Mouse (Mus musculus): ENCODE data around the gene Stxbp4.

The Stxbp4 gene

DNA sequence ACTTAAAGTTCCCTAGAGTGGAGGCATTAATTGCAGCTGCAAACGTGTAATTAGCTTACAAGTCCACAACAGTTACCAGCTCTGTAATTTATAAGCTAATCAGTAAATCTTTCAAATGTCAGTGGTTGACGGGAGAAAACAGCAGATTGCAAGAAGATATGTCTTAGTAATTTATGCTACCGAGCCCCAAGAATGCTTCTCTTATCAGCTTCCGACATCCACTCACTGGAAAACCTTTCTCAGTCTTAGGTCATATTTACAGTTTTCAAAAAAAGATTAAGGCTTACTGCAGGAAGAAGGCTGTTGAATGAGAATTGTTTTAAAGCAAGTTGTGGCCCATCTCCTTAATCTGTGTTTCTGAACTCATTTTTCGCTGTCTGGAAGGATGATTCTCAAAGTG, 83.9 kb downstream of the Stxbp4 start:
- DNase-seq = no peak

- DNase-seq = no peak
Measured at GRCm38 (mm10) chr11:90552303-90553201, 85.3 kb downstream of the Stxbp4 start.

DNA sequence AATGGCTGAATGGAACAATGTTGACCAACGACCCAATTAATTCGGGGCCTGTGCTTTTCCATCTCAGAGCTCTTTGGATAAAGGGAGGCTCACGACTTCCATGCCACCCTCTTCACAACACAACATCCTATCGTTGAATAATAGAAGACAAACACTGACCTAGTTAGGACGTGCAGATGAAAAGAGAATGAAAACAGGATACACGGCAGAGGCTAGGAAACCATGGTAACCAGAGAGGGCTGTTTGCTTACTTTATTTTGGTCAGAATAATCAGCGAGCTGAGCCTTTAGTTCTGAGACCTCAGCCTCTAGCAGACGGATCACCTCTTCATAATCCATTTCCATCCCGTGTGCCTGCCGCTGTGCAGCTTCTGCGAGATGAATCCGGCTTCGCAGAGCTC, 89.3 kb downstream of the Stxbp4 start:
- DNase-seq = no peak

- DNase-seq = no peak
Measured at GRCm38 (mm10) chr11:90538636-90539263, 99.1 kb downstream of the Stxbp4 start.

- DNase-seq = peak; percentile 37
Measured at GRCm38 (mm10) chr11:90525311-90525710, 112.6 kb downstream of the Stxbp4 start.

DNA sequence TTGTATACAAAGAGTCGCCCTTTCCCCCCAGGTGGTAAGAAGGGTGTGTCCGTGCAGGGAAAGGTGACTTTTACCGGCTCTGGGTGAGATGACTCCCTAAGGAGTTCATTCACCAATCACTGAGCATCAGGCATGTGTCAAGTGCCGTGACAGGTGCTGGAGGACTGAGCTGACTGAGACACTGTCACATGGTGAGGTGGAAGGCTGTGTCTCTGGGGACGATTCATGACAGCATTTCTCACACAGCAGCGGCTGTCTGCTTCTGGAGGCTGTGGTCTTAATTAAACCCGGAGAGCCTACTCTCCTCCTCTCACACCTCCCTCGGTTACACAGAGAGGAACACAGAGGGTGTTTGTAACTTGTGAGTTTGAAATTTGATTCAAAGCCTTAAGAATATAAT, 116.8 kb downstream of the Stxbp4 start:
- DNase-seq = no peak

GRCm38 (mm10) chr11:90517750-90518149, 120.1 kb downstream of the Stxbp4 start:
- DNase-seq = no peak

DNA sequence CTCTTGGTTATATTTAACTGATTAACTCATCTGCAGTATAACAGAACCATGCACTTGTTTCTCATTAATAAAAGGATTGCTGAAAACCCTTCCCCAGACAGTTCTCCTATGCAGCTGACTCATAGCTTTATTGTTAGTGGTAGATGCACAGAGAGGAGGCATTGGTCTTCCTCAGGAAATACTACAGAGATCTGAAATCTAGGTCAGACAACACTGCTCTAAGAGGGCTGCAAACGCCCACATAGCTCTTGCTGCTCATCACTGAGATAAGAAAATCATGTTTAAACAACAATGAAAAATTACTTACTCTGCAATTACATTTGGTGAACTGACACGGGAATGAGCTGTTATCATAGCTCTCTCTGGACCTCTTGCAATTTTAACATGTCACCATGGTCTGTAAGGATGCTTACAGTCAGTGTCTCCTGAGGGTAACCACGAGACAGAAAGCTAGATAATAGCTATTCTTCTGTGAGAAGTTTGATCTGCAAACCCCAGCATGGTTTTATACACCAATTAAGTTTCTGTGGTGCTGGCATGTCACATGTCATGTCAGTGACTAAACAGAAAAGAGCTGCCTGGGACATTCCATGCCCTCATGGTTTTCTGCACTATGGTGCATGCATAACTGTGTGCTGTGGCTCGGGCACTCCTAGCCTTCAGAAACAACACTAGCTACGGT, 125.2 kb downstream of the Stxbp4 start:
- DNase-seq = peak; percentile 26

GRCm38 (mm10) chr11:90501846-90502245, 136.0 kb downstream of the Stxbp4 start:
- no peak for DNase-seq

GRCm38 (mm10) chr11:90499918-90500317, 138.0 kb downstream of the Stxbp4 start:
- no peak for DNase-seq

DNA sequence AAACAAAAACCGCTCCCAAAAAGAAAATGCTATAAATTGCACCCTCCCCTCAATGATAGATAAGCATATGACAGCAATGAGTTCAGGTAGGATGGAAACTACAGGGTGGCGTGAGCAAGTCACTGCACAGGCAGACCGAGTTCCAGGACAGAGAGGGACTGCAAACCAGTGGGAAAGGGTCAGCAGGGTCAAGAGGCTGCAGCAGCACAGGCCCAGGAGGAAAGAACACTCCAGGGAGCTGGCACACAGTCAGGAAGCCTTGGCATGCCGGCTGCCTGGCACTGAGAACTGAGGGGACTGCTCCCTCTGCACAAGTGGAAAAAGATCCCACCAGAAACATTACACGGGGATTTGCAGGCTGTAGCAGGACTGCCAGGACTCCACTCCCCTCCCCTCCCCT, 139.4 kb downstream of the Stxbp4 start:
- no peak for DNase-seq

DNA sequence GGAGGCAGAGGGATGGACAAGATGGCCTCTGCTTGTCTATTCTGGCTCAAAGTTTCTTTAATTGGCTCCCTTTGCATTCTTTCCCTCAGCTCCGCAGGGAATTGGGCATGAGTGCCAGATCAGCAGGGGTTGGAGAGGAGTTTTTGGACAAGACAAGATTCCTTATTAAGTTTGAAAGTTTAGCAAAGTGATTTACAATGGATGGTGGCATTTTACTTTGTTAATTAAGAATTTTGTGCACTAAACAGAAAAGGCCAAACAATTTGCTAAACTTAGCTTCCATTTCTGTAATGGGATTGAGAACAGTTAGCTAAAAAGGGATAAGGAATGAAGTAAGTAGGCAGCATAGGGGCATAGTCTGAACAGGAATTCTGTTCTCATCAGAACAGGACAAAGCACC, 142.9 kb downstream of the Stxbp4 start:
- no peak for DNase-seq

- no peak for DNase-seq
Measured at GRCm38 (mm10) chr11:90492511-90492910, 145.4 kb downstream of the Stxbp4 start.

DNA sequence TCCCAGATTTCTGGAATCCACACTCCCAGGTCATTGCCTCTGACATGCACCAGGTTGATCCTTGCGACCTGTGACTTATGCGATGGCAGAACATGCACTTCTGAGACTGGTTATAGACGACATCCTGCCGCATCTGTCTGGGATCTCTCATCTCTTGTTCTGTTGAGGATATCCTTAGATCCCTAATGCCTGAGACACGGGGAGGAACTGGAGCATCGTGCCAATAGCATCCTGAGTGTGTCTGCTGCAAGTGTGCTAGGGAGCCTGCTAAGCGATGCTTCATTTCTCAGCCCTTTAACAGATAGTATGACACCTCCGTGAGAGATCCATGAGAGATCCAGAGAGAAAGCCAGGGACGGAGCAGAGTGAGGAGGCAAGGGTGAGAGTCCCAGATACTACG, 148.7 kb downstream of the Stxbp4 start:
- no peak for DNase-seq

DNA sequence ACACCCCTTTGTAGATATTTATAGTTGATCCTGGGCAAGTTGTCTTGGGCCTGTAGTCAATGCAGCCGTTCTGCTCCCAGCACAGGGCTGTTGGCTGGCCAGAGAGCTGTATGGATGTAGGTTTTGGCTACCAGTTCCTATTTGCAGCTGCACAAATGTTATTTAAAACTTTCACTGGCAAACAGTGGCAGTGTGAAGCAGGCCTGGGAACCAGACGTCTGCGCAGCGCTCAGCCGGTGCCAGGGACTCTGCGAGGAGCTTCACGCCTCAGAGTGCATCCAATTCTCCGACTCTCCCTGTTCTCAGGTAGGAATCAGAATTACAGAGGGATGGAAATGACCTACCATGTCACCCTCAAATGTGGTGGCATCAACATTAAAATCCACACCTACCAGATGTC, 150.2 kb downstream of the Stxbp4 start:
- DNase-seq = no peak

GRCm38 (mm10) chr11:90484750-90485637, 152.9 kb downstream of the Stxbp4 start:
- DNase-seq = no peak

- no peak for DNase-seq
Measured at GRCm38 (mm10) chr11:90483766-90484165, 154.1 kb downstream of the Stxbp4 start.

DNA sequence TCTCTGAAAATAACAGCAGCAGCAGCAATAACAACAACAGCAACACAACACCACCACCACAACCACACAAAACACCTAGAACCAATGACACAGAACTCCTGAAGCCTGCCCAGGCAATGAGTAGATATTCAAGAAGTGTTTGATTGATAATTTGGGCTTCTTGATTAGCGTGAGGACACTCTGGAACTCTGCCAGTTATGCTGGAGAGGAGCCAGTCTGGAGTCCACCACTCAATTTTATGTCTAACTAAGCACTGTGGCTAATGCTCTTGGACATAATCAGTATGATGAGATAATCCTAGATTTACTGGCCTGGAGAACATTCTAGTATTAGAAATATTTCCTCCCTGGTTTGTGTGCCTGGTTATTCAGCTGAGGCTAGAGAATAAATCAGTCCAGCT, 156.1 kb downstream of the Stxbp4 start:
- no peak for DNase-seq

DNA sequence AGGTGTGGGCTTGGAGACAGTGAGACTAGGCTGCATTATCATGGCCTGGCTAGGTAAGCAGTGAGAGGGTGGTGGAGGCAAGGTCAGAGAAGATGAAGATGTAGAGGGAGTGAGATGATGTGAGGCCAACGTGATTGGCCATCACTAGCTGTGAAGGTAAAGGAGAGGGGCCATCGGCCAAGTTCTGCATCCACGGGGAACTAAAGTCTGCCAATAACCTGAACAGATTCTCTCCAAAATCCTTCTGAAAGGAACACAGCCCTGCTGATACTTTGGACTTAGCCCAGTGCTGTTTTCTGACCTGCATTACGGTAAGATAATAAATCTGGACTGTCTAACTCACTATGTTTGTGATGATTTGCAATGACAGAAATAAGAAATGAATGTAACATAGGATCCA, 167.6 kb downstream of the Stxbp4 start:
- no peak for DNase-seq

DNA sequence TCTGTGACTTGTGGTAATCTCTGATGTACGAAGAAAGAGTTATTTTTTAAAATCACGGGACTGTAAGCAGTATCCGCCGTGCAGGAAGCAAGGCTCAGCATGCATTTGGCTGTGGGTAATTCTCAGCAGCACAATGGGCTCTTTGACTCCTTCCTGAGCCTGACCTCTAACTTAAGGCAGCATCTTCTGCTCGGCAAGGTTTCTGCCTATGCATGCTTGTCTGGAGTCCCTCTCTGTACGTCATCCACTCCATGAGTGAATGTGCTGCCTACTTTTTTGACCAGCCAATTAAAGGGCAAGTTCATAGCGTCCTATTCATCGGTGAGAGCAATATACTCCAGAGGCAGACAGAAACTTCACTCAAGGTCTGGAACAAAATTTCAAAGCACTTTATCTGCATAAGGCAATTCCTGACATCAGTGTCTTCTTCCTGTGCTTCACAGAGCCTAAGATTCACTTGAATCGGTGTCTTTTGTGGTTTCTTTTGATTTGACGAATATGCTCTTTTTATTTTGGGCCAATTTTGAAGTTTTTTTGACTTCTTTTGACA, 173.8 kb downstream of the Stxbp4 start:
- DNase-seq = peak; percentile 6

DNA sequence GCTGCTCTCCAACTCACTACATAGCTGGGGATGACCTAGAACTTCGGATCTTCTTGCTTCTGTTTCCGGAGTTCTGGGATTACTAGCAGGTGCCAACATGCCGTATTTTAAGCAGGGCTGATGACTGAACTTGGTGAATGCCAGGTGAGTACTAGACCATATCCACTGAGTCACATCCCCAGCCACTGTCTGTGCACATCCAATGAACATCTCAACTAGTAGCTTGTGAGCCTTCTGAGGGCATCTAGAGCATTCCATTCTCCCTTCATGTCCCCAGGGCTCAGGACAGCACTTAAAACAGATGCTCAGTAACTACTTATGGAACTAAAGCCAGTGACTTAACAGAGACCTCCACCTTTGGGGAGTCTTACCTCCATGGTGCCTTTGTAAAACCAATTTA, 177.4 kb downstream of the Stxbp4 start:
- DNase-seq = no peak

- no peak for DNase-seq
Measured at GRCm38 (mm10) chr11:90452134-90452533, 185.8 kb downstream of the Stxbp4 start.

- no peak for DNase-seq
Measured at GRCm38 (mm10) chr11:90451506-90451905, 186.4 kb downstream of the Stxbp4 start.

Data from thymus, postnatal 25 days (tissue).